Mouse (Mus musculus): ENCODE data around the gene Samd1.
"Not testable (repeated sequence)": the region's sequence is repeated elsewhere in the genome, so short reads cannot be mapped to it uniquely, and the experiment has no call there.

DNA sequence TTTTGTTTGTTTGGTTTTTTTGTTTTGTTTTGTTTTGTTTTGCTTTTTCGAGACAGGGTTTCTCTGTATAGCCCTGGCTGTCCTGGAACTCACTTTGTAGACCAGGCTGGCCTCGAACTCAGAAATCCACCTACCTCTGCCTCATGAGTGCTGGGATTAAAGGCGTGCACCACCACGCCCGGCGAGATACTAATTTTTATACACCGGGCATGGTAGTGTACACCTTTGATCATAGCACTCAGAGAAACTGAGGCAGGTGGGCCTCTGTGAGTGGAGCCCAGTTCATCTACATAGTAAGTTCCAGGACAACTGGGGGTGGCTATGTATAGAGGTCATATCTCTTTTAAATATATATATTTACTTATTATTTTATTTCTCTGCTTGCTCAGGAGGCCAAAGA is 8.0 kb downstream of the Samd1 start:
- TF ChIP-seq POLR2AphosphoS5 (IDR thresholded peaks at IDR 0.05; ENCODE audit: insufficient replicate concordance, low read depth, low read length); TAL1 (conservative IDR thresholded peaks at IDR 0.05; ENCODE audit: low read depth, low read length); CTCF (IDR thresholded peaks at IDR 0.05; ENCODE audit: low read depth, low read length); GATA1 (IDR thresholded peaks at IDR 0.05; ENCODE audit: borderline replicate concordance, low read length); GATA2 (IDR thresholded peaks at IDR 0.05; ENCODE audit: borderline replicate concordance, low read depth, low read length): not testable (repeated sequence)
